Mouse (Mus musculus) urinary bladder, postnatal 25 days (tissue): ENCODE measurements around the gene Hist1h2bg.
"Not testable (repeated sequence)": the region's sequence is repeated elsewhere in the genome, so short reads cannot be mapped to it uniquely, and the experiment has no call there.

ENCODE experiments used
- DNase-seq: peaks from one replicate; pipeline ENCODE4 v3.0.0; 2022; ENCODE audit warnings: low spot score

Hist1h2bg gene

DNA sequence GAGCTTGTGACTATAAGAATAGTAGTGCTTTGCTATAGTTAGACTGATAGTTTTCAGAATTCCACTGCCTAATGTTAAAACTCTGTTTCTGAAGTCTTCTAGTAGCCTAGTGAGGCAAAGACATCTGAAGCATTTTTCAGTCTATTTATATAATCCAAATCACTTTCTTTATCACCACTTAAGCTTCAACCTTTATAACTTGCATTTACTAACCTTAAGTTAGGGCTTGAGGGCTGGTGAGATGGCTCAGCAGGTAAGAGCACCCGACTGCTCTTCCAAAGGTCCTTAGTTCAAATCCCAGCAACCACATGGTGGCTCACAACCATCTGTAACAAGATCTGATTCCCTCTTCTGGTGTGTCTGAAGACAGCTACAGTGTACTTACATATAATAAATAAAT, 31.4 kb upstream of the Hist1h2bg start:
- not testable (repeated sequence) for DNase-seq

DNA sequence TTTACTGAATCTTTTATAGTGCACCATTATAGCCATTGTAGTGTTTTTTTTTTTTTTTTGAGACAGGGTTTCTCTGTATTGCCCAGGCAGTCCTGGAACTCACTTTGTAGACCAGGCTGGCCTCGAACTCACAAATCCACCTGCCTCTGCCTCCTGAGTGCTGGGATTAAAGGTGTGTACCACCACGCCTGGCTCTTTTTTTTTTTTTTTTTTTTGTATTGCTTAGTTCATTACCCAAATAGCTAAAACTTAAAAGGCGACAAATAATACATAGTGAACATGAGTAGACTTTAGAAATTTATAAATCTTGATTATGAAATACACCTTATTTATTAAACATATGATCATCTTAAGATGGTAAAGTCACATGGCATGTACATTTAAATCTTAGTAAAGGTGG, 29.7 kb upstream of the Hist1h2bg start:
- no peak for DNase-seq

DNA sequence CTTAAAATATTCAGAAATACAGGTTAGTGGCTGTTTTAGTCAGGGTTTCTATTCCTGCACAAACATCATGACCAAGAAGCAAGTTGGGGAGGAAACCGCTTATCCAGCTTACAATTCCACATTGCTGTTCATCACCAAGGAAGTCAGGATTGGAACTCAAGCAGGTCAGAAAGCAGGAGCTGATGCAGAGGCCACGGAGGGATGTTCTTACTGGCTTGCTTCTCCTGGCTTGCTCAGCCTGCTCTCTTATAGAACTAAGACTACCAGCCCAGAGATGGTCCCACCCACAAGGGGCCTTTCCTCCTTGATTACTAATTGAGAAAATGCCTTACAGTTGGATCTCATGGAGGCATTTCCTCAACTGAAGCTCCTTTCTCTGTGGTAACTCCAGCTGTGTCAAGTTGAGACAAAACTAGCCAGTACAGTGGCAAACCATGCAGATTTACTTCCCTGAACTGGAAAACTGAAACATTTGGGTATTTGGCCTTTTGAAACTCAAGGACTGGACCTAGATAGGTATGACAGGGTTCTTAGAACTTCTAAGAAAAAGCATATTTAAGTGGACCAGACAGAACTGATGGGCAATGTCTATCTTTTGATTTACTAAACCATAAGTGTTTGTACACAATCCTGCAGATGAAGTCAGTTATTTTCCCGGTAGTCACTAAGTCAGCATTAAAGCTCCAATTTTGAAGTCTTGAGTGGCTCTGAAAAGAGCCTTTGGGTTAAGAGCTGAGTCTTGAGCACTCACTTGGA, 28.8 kb upstream of the Hist1h2bg start:
- not testable (repeated sequence) for DNase-seq

DNA sequence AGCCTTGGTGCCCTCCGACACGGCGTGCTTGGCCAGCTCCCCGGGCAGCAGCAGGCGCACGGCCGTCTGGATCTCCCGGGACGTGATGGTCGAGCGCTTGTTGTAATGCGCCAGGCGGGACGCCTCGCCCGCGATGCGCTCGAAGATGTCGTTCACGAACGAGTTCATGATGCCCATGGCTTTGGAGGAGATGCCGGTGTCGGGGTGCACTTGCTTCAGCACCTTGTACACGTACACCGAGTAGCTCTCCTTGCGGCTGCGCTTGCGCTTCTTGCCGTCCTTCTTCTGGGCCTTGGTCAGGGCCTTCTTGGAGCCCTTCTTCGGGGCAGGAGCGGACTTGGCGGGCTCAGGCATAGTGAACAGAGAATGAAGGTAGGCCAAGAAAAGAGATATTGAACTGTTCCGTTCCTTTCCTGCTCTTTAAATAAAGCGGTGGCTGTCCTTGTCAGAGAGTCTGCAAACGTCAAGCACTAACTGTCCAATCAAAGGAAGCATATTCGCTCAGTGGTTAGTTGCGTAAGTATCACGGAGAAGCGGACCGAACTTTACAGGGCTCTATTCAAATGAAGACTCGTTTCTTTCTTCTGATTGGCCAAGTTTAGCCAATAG, 28.1 kb upstream of the Hist1h2bg start, which contains the start of gene Hist1h2bh:
Gene Hist1h2bh (minus strand): TSS at position 394 of the 609 bp plus-strand sequence.
- not testable (repeated sequence) for DNase-seq

DNA sequence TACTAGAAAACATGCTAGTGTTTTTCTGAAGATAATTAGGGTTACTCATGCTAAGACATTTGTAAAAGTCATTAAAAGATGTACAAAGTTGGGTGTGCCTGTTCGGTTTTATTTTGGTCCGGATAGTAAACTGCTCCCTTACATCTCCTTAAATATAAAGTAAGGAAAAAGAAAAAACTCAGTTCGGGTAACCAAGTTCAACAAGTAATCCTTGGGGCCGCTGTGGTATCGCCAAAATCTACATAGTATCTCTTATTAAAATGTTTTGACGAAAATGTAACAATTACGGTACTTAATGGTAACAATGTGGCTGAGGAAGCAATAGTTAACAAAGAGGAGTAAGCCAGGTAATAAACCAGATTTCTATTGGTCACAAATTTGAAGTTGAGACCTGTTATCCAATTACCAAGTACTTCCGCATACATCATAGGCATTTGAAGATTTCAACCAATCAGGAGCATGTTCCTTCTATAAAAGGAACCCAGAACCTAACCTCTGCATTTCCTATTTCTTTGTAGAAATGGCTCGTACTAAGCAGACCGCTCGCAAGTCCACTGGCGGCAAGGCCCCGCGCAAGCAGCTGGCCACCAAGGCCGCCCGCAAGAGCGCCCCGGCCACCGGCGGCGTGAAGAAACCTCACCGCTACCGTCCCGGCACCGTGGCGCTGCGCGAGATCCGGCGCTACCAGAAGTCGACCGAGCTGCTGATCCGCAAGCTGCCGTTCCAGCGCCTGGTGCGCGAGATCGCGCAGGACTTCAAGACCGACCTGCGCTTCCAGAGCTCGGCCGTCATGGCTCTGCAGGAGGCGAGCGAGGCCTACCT, 27.0 kb upstream of the Hist1h2bg start, which contains the start of gene Hist1h3f:
Gene Hist1h3f (plus strand): TSS at position 88 of the 822 bp plus-strand sequence.
- DNase-seq: peak; percentile 48

DNA sequence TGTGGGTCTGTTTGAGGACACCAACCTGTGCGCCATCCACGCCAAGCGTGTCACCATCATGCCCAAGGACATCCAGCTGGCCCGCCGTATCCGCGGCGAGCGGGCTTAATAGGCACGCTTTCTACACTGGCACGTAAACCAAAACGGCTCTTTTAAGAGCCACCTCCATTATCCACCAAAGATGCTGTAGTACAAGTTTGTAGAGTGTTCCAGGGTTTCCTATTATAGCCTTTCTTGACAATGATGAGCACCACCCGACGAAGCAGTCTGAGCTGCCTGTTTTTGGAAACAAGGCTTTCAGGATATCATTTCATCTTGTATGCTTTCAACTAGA, 26.4 kb upstream of the Hist1h2bg start:
- DNase-seq: not testable (repeated sequence)

DNA sequence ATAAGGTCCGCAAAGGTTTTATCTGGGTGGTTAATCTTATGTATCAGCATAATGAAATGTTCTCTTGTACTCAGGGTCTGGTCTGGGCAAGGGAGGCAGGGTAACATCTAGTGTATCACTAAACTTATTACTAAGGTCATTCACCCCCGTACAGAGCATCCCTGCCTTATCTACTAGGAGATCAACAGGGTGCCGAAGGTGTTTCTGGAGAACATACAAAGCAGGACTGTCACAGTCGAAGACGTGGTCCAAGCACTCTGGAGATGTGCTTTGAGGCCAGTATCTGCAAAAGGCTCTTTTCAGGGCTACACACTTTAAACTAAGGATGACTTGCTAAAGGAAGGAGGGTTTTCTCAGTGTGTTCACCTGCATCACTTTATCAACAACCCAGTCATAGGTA, 24.5 kb upstream of the Hist1h2bg start:
- no peak for DNase-seq

DNA sequence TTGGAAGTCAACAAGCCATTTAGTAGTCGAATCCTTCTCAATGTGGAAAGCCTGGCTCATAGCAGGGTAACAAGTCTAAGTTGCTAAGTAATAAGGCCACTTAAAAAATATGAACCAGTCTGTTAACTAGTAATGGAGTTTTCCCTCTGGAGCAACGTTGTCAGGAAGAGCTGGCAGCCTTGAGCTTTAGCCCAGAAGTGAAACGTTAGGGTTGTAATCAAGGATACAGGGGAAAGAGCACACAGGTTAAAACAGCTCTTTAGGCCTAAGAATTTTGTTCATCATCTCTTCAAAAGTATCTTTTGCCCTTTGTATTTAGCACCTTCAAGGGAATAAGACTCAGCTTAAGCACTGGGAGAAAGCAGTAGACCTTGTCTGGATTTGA, 20.4 kb upstream of the Hist1h2bg start:
- DNase-seq: no peak

DNA sequence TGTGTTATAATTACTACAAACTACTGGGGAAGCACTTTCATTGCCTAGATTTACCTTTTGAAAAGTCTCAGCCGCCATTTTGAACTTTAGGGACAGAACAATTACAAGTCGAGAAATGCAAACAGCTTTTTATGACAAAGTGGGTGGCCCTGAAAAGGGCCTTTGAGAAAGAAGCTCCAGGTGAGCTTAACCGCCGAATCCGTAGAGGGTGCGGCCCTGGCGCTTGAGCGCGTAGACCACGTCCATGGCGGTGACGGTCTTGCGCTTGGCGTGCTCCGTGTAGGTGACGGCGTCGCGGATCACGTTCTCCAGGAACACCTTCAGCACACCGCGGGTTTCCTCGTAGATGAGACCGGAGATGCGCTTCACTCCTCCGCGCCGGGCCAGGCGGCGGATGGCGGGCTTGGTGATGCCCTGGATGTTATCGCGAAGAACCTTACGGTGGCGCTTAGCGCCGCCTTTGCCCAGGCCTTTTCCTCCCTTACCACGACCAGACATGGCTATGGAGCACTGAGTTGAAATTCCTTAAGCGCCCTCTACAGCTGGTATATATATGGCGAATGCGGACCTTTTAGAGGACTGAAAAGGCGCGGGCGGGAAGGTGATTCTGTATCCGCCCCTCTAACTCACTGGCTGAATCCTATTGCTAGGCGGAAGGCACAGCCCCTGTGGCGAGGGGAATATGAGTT, 19.9 kb upstream of the Hist1h2bg start, which contains the start of gene Hist1h4f:
Gene Hist1h4f (minus strand): TSS at position 503 of the 689 bp plus-strand sequence.
- DNase-seq: peak; percentile 71

DNA sequence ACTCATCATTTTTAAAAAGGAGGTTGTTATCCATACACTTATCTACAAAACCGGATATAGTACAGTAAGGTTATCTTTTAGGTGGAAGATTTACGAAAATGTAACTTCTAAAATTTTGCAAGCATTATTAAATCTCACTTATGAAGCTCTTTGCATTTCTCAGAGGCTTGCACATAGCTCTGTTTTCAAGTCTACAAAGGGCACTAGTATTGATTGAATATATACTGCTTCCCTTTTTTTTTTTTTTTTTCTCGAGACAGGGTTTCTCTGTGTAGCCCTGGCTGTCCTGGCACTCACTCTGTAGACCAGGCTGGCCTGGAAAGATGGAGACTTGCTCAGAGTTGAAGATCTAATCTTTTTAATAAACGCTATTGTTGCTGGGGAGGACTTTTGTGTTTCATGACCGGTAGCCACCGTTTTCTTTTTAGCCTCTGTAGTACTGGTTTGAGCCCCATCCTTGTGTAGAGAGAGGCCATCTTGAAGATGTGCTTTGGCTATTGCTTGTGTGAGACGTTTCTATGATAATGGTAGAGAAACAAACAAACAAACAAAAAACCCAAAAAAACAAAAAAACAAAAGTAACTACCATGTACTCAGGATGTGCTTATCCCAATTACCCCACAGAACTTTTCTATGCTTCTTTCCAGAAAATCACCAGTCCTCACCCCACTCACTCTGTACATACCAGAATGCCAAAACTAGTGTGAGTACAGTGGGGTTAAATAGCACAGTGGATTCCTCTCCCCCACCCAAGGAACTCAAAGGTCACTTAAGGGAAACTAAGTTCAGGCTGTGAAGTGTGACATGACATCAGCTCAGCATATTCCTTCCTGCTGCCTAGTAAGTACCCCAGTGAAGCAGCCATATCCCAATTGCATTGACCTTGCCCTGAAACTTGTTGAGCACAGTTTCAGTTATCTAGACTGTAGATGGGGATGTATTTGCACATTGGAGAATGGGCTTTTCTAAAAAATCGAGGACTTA, 19.0 kb upstream of the Hist1h2bg start:
- no peak for DNase-seq

DNA sequence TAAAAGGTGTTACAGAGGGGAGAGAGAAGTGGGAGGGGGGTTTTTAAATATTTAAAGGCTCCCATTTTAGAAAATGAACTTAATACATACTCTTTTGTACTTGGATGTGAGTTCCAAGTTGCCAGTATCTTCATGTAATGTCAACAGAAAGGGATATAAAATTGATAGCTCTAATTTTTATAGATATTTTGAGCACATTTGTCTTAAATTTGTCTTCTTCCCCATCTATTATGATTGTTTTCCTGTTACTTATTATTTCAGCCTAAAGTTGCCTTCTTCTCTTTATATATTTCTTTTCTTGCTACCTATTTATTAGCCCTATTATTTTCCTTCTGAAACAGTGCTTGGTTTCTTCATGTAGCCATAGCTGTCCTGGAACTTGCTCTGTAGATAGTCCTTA, 18.2 kb upstream of the Hist1h2bg start, which contains the start of gene Hist1h1d:
Gene Hist1h1d (plus strand): TSS at position 301 of the 400 bp plus-strand sequence.
- no peak for DNase-seq

DNA sequence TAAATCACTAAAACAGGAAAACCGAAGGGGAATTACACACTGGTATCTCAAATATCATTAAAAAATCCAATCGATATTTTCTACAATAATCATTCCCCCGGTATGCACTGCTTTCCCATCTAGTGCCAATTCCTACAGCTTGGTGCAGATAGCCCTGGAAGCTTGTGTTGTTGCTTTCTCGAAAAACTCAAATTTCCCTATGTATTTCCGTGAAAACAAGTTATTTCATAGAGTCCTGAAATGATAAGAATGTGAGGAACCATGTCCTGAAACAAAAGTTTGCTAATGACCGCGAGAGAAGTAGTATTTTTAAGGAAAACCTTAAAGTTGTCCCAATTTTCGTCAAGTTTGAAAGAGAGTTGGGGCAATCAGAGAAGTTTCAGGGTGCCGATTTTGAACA, 16.8 kb upstream of the Hist1h2bg start:
- no peak for DNase-seq

DNA sequence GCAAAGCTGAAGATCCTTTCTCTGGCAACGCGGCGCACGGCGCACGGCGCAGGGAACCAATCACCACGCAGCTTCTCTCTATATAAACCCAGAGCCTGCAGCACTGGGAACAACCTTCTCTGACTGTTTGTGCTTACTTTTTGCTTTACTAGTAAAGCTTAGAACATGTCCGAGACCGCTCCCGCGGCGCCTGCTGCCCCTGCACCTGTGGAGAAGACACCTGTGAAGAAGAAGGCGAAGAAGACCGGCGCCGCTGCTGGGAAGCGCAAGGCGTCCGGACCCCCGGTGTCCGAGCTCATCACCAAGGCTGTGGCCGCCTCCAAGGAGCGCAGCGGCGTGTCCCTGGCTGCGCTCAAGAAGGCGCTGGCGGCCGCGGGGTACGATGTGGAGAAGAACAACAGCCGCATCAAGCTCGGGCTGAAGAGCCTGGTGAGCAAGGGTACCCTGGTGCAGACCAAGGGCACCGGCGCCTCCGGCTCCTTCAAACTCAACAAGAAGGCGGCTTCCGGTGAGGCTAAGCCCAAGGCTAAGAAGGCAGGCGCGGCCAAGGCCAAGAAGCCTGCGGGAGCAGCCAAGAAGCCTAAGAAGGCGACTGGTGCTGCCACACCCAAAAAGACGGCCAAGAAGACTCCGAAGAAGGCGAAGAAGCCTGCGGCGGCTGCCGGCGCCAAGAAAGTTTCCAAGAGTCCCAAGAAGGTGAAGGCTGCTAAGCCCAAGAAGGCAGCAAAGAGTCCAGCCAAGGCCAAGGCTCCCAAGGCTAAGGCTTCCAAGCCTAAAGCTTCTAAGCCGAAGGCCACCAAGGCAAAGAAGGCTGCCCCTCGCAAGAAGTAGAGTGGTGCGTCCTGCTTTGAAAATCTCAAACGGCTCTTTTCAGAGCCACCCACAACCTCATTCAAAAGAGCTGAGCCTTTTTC, 16.0 kb upstream of the Hist1h2bg start:
- DNase-seq: peak; percentile 56

DNA sequence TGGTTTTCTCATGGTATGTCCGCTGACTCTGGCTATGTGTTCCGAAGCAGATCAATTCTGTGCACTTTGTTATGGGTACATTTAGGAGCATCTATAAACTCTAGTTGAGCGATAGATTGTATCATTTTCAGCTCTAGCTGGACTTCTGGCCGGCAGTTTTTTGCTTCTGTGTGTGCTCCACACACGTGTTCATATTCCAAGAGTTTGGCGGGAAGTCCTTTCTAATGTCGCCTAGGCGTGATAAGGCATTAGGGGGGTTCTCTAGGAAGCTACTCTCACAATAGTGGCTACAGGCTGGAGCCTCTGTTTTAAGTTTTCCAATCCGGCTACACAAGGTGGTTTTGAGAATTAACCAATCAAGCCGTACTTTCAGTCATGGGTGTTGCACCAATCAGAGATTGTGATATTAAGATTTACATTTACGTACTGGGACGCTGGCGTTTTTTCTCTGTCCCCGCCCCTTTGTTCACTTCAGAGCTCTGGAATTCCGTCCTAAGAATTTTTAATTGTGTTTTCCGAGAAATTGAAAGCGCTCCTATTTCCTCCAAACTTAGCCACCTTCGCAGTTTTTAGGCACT, 15.3 kb upstream of the Hist1h2bg start:
- DNase-seq: peak; percentile 43

DNA sequence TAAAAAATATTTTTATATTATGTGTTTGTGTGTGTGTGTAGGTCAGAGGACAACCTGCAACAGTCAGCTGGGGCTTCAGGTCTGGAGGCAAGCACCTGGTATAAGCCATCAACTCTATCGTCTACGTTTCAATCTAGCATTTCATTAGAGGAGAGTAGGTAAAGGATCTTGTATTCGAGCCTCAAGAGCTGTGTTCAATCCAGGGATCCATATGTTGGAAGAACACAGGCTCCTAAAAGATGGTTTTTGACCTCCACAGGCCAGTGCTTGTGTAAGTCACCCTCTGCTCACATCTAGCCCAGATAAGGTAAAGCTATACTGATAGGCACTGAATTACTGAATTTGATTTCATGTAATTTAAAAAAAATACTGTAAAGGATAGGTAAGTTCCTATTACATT, 14.3 kb upstream of the Hist1h2bg start:
- DNase-seq: no peak

DNA sequence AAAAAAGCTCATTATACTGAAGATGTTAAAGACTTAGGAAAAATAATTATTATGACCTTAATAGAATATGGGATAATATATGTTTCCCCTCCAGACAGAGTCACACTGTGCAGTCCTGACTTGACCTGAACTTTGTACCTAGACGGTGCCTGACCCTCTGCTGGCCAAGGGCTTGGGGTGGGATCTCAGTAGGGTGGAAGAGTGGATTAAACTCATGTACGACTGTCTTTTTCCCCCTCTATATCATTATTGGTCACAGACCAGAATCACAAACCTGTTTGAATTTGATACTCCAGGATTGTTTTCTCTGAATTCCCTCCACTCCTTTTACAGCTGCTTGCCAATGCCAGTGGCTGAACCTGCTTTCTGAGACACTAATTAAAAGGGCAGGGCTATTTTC, 10.5 kb upstream of the Hist1h2bg start:
- not testable (repeated sequence) for DNase-seq

DNA sequence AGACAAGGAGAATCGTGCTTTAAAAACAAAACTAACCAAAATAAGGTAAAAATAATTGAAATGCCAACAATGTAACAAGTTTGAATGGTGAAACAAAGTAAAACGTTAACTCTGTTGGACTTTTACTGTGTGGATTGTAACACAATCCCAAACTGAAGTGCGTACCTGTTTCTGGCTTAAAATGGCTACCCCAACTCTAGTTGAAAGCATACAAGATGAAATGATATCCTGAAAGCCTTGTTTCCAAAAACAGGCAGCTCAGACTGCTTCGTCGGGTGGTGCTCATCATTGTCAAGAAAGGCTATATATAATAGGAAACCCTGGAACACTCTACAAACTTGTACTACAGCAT, 9.7 kb upstream of the Hist1h2bg start:
- DNase-seq: not testable (repeated sequence)

DNA sequence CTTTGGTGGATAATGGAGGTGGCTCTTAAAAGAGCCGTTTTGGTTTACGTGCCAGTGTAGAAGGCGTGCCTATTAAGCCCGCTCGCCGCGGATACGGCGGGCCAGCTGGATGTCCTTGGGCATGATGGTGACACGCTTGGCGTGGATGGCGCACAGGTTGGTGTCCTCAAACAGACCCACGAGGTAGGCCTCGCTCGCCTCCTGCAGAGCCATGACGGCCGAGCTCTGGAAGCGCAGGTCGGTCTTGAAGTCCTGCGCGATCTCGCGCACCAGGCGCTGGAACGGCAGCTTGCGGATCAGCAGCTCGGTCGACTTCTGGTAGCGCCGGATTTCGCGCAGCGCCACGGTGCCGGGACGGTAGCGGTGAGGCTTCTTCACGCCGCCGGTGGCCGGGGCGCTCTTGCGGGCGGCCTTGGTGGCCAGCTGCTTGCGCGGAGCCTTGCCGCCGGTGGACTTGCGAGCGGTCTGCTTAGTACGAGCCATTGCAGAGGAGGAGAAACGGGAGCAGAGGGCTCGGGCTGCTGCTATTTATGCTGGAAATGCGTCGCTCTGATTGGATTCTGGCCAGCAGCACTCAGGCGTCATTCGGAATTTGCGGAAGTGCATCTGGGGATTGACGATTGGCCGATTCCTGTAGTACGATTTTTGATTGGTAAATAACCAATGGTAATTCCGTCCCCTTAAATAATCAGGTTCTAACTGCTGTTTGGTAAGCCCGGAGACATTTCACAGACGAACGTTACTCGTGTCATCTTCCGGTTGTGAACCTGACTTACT, 9.1 kb upstream of the Hist1h2bg start, which contains the start of gene Hist1h3e:
Gene Hist1h3e (minus strand): TSS at position 487 of the 777 bp plus-strand sequence.
- peak; percentile 83 for DNase-seq
